Mouse (Mus musculus) limb, embryonic 14.5 days (tissue): Measurements from ENCODE around the gene Sbno2. TPM values are rescaled to one million over a fixed set of nuclear protein-coding genes. Genes with fewer than 3 reads are reported as not detected.

Source experiments
- ATAC-seq: fragments of 200-750 bp; cut with Nextera tagmentation; 2 replicates; pipeline ENCODE4 v1.8.0; 2017; ENCODE audit warnings: low read depth, moderate number of reproducible peaks, moderate TSS enrichment; ENCODE audit not compliant: low FRiP score
- DNase-seq: peaks from one replicate; pipeline ENCODE4 v3.0.0-alpha.2; 2015; ENCODE audit warnings: low spot score
- H3K27ac ChIP-seq: fragments of 300-500 bp; sonication (generic); replicated peaks from 2 replicates; pipeline ENCODE4 v1.5.1; 2014; ENCODE audit warnings: low read depth, mild to moderate bottlenecking, low read length, moderate library complexity, mixed read lengths
- H3K27me3 ChIP-seq: fragments of 300-500 bp; sonication (generic); 2 replicates; pipeline ENCODE4 v1.6.1; 2014; ENCODE audit warnings: low read length, mixed read lengths; ENCODE audit not compliant: control insufficient read depth, insufficient read depth
- H3K36me3 ChIP-seq: fragments of 300-500 bp; sonication (generic); 2 replicates; pipeline ENCODE4 v1.6.1; 2014; ENCODE audit warnings: mild to moderate bottlenecking, low read length, moderate library complexity, mixed read lengths; ENCODE audit not compliant: control insufficient read depth, insufficient read depth
- H3K4me1 ChIP-seq: fragments of 300-500 bp; sonication (generic); 2 replicates; pipeline ENCODE4 v1.6.1; 2014; ENCODE audit warnings: antibody characterized with exemption, low read length, mixed read lengths; ENCODE audit not compliant: control insufficient read depth, insufficient read depth
- H3K4me2 ChIP-seq: fragments of 300-500 bp; sonication (generic); replicated peaks from 2 replicates; pipeline ENCODE4 v1.6.1; 2014; ENCODE audit warnings: low read depth, mild to moderate bottlenecking, low read length, moderate library complexity; ENCODE audit not compliant: severe bottlenecking
- H3K4me3 ChIP-seq: fragments of 300-500 bp; sonication (generic); replicated peaks from 2 replicates; pipeline ENCODE4 v1.5.1; 2014; ENCODE audit warnings: low read length
- H3K9ac ChIP-seq: fragments of 300-500 bp; sonication (generic); 2 replicates; pipeline ENCODE4 v1.6.1; 2014; ENCODE audit warnings: mild to moderate bottlenecking, low read depth, low read length, moderate library complexity; ENCODE audit not compliant: severe bottlenecking
- H3K9me3 ChIP-seq: fragments of 300-500 bp; sonication (generic); 2 replicates; pipeline ENCODE4 v1.6.1; 2016; ENCODE audit warnings: low read length; ENCODE audit not compliant: control insufficient read depth
- POLR2A ChIP-seq: fragments of 200-500 bp; IDR thresholded peaks from 2 replicates; pipeline ENCODE4 v1.8.0; 2012; ENCODE audit warnings: inconsistent platforms, mild to moderate bottlenecking, moderate library complexity, borderline replicate concordance; ENCODE audit not compliant: insufficient read depth, insufficient read length; ENCODE audit errors: extremely low read depth
- WGBS: fragments of 180-500 bp; shearing (Covaris S2); extraction: QIAGEN DNeasy Blood & Tissue Kit; methylation state at CpG from one replicate; pipeline ENCODE4 v1.1.7; 2014; 5-methylcytosine and 5-hydroxymethylcytosine counted together
- polyA plus RNA-seq, 2 experiments: library from polyadenylated mRNA; depleted of rRNA in 1 of 2; stranded (reverse) in 1 of 2; unstranded in 1 of 2; fragments of >200 nt; fragmentation: Nextera tagmentation in 1 of 2; extraction: Ambion mirVana in 1 of 2; gene quantifications; 2 replicates each; pipeline versions ENCODE4 v1.2.1 to v1.2.3; 2012 to 2014

The Sbno2 gene
- polyA plus RNA-seq, 2 experiments, result 16.8 to 24.9 TPM

DNA sequence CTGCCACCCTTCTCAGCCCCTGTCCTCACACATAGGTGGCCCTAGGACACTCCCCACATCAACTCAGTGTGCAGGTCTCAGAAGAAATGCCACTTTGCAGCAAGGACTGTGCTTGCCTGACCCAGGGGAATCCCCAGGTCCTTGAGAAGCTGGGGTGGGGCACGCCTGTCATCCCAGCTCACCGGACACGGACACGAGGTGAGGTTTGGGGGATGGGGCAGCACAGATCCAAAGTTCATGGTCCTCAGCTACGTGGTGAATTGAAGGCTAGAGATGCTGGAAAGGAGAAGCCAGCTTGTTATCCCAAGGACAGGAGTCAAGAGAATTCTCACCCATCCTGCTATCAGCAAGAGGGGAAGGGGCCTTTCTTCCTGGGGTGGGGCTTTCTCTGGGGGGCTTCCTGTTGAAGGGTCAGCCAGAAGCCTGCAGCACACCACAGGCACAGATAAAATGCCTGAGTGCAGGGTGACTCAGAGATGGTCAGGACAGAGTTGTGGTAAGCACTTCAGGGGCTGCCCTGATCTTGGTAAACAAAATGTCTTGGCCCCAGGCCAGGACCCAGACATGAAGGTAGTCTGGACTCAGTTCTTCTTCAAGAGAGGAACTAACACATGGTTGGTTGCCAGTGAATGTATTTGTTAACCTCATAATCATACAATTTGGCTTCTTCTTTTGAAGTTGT, 72.4 kb downstream of the Sbno2 start:
- ATAC-seq (no peak), DNase-seq (no peak)
- peaks cover 1% of the 10 kb centered on the region; the same call in 1 of the 2 replicates for H3K4me1 ChIP-seq
- H3K9ac ChIP-seq, result no peak overlapping the region
- H3K4me2 ChIP-seq, result no peak overlapping the region
- 62% methylated on average over 5 of the region's 5 CpGs for WGBS
- no peaks in the 10 kb centered on the region for H3K9me3 ChIP-seq
- peaks cover 36% of the 10 kb centered on the region for H3K36me3 ChIP-seq
- no peak overlapping the region for H3K4me3 ChIP-seq
- H3K27me3 ChIP-seq, result no peaks in the 10 kb centered on the region
- TF ChIP-seq POLR2A, result no peak
- no peak overlapping the region for H3K27ac ChIP-seq

DNA sequence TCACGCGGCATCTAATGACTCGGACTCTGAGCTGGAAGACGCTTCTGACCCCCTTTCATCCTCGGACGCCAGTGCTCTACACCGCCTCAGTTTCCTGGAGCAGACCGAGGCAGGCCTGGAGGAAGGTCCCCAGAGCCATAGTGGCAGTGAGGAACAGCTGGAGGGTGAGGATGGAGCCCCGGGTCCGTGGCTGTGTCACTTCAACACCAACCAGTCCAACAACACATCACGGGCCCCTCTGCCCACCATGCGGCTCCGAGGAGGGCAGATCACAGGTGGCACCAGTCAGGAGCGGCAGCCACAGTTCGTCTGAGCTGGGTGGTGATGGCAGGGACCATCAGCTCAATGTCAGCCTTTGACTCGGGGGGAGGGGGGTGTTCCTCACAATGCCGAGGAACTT, 74.6 kb downstream of the Sbno2 start:
- 79% methylated on average over 17 of the region's 17 CpGs for WGBS
- Histone ChIP-seq H3K9me3 (no peaks in the 10 kb centered on the region), H3K4me1 (no peaks in the 10 kb centered on the region), H3K36me3 (peaks cover 14% of the 10 kb centered on the region), H3K9ac (no peak overlapping the region), H3K27me3 (no peaks in the 10 kb centered on the region), H3K27ac (no peak overlapping the region), H3K4me3 (no peak overlapping the region), H3K4me2 (no peak overlapping the region)
- no peak for ATAC-seq
- no peak for TF ChIP-seq POLR2A
- DNase-seq, result no peak

DNA sequence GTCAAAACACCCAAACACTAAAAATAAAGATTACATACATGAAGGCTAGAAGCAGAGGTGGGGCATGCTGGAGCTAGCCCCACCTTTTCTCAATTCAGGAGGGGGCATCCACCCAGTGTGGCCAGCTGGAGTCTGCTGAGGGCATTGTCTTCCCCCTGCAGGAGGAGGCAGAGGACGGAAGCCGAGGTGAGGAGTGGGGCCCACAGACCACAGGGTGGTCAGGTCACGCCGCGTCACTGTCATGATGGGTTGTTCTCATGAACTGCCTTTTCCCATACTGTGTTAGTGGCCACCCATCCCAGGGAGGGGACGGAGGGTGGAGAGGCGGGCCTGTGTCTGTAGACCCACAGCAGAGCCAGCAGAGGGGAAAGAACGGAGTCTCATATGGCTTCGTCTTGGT, 75.2 kb downstream of the Sbno2 start:
- ATAC-seq, result no peak
- DNase-seq, result no peak
- Histone ChIP-seq H3K9me3 (no peaks in the 10 kb centered on the region), H3K27ac (no peak overlapping the region), H3K27me3 (no peaks in the 10 kb centered on the region), H3K4me3 (no peak overlapping the region), H3K36me3 (peaks cover 8% of the 10 kb centered on the region), H3K9ac (no peak overlapping the region), H3K4me2 (no peak overlapping the region), H3K4me1 (no peaks in the 10 kb centered on the region)
- WGBS, result 86% methylated on average over 9 of the region's 9 CpGs
- TF ChIP-seq POLR2A, result no peak

DNA sequence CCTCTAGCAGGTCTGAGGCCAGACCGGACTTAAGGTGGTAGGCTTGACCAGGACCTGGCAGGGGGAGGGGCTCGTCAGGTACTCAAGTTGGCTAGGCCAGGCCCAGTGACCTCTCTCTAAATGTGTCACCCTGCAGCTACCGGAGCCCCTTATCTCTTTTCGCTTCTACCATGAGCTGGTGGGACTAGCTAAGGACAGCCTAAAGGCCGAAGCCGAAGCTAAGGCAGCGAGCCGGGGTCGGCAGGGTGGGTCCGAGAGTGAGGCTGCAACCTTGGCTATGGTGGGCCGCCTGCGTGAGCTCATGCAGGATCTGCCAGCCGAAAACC, 76.9 kb downstream of the Sbno2 start:
- TF ChIP-seq POLR2A, result no peak
- DNase-seq (no peak), ATAC-seq (no peak)
- Histone ChIP-seq H3K9me3 (no peaks in the 10 kb centered on the region), H3K27ac (no peak overlapping the region), H3K4me3 (no peak overlapping the region), H3K9ac (no peak overlapping the region), H3K4me2 (no peak overlapping the region), H3K4me1 (no peaks in the 10 kb centered on the region), H3K27me3 (no peaks in the 10 kb centered on the region), H3K36me3 (no peaks in the 10 kb centered on the region)
- 90% methylated on average over 13 of the region's 13 CpGs for WGBS

DNA sequence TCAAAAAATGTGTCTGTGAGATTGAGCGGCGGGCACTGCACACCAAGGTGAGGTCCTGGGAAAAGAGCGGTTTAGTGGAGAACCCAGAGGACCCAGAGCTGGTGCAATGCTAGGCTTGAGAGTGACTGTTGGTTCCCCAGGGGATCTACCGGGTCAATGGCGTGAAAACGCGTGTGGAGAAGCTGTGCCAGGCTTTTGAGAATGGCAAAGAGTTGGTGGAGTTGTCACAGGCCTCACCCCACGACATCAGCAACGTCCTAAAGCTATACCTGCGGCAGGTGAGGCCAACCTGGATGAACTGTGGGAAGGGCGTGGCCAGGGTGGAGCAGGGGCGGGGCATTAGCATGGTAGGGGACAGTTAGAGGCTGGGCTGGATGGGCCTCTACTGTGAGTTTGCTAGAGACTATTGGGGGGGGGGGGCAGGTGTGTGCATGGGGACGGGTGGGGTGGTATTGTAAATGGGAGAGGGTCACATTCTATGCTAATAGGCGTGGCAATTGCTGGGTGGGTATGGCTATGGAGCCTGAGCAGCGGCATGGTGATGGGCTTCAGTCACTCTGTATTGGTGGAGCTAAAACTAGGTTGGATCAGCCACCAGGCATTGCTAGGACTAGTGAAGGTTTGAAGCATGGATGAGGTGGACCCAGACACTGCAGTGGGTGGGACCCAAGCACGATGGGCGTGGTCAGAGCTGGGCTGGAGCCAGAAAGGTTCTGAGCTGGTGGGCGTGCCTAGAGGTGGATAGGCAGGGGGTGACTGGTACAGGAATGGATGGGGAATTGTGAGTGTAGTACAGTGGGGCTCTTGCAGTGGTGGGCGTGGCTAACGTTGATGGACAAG, 77.5 kb downstream of the Sbno2 start:
- Histone ChIP-seq H3K36me3 (no peaks in the 10 kb centered on the region), H3K4me3 (no peak overlapping the region), H3K9me3 (no peaks in the 10 kb centered on the region), H3K4me1 (no peaks in the 10 kb centered on the region), H3K27me3 (no peaks in the 10 kb centered on the region), H3K4me2 (no peak overlapping the region), H3K27ac (no peak overlapping the region), H3K9ac (no peak overlapping the region)
- ATAC-seq, result no peak
- no peak for TF ChIP-seq POLR2A
- 75% methylated on average over 20 of the region's 20 CpGs for WGBS
- no peak for DNase-seq
